Mouse (Mus musculus): ENCODE measurements around the gene Slc25a23.
A peak's percentile ranks its signal among the peaks of the same experiment; 100 is the strongest.

GRCm38 (mm10) chr17:57096623-57096920, 36.9 kb upstream of the Slc25a23 start:
- no peak for TF ChIP-seq POLR2A (IDR thresholded peaks at IDR 0.05; ENCODE audit: extremely low read depth, insufficient read depth, low read length)
- peak; percentile 96 for TF ChIP-seq CTCF (IDR thresholded peaks at IDR 0.05; ENCODE audit: low read depth, low read length)

Data from liver, adult 2 months (tissue).